Mouse (Mus musculus) common myeloid progenitor, adult 5-6 weeks (primary cell): ENCODE data around the gene Arl13a. TPM values are rescaled to one million over a fixed set of nuclear protein-coding genes. Genes with fewer than 3 reads are reported as not detected.
"Not testable (repeated sequence)": the region's sequence is repeated elsewhere in the genome, so short reads cannot be mapped to it uniquely, and the experiment has no call there.

Source experiments
- ATAC-seq: replicated peaks from 2 replicates; pipeline ENCODE4 v1.8.0; 2016; ENCODE audit warnings: low read depth, mild to moderate bottlenecking, moderate TSS enrichment, inconsistent platforms; ENCODE audit not compliant: poor library complexity, severe bottlenecking
- total RNA-seq: library from RNA; stranded (forward); fragments of 200-1000, 187-1606 nt; gene quantifications from 2 replicates; pipeline ENCODE4 v1.2.3, GENCODE M21; 2017

Arl13a gene
- not detected in 2 replicates for total RNA-seq

DNA sequence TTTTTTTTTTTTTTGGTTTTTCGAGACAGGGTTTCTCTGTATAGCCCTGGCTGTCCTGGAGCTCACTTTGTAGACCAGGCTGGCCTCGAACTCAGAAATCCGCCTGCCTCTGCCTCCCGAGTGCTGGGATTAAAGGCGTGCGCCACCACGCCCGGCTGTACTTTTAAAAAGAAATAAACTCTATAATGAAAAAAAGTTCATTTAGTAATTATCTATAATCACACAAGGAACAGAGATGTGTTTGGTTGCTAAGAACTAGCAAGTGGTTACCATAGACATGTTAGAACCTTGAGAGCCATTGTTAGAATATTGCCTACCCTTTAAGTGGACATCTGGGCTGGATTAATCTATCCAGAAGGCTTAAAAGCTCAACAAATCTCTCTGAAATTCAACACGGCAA lies at the start of gene Arl13a:
Arl13a (plus strand) TSS at position 301 of the 400 bp plus-strand sequence.
- ATAC-seq: not testable (repeated sequence)

DNA sequence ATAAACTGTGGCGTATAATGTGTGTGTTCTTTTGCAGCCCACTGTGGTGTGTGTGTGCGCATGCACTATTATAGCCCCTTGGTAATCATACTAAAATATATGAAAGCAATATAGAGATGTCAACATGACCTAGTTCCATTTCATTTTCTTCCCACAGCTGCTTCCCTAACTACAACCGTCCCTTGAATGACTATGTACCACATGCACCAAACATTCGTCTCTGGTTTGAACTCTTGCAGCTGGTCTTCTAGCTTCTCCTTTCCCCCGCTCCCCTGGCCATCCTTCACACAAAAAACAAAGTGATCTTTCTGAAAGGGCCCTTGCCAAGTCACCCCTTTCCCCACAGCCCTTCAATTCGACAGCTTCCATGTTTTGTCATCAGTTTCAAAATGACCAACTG lies 47.3 kb upstream of the Arl13a start:
- ATAC-seq: no peak

DNA sequence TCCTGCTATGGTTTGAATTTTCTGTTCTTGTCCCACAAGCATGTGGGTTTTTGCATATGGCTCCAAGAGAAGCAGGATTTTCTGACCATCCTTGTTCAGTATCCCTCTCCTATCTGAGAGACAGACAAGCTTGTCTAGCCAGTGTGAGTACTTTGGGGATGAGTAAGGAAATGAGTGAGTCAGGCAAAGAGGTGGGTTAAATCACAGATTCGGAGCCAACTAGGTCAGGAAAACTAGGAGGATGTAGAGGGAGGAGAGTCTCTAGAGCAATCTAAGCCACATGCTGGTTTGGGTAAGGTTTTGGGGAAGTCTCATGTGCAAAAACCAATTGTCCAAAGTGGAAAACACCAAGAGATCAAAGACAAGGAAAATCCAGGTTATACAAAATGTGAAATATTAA lies 45.8 kb upstream of the Arl13a start:
- ATAC-seq: no peak

DNA sequence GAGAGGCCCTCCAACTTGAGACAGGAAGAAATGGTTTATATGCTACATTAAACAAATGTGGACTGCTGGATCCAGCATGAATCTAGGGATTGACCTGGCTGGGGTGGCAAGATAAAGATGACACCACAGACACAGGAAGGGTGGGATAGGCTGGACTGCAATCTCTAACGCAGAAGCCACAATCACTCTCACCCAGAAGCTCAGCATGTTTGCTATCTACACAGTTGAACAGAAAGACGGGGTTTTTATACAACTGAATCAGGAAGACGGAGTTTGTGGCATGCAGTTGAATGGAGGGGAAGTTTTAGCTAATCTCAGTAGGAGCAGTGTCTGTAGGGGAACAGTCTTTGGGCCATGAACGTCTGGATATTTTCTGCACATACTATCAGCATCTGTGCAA lies 45.3 kb upstream of the Arl13a start:
- peak; percentile 80 for ATAC-seq

DNA sequence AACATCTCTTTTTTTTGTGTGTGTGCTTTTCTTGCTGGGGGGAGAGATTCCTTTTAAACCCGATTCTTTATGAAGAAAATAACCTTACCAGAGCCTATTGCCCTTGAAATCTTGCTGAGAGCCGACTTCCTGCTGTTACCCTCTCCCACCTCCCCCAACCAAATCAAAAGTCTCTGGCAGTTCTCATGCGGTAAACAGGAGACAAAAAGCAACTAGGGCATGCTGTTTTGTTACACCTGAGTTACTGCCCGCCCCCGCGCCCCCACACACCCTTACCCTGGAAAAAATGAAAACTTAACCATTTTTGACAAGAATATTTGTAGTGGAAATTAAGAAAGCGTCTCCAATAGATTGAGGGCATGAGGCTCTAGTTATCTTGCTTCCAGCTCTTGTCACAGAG lies 29.1 kb upstream of the Arl13a start:
- ATAC-seq: no peak

DNA sequence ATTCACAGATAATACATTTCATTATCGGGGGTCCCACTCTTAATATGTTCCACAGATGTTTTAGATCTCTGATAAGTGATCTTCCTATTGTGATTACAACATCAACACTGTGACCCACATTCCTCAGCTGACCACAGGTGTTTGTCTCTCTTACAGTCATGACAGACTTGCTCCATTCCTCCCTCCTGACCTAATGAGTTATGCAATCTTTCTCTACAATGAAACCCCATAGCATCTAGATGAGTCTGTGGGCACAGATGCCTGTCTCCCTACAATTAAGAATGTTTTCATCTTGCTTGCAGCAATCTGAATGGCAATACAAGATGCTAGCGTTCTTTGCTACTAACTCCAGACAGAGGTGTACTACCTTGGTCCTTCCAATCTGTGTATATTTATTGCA lies 26.9 kb upstream of the Arl13a start:
- peak; percentile 64 for ATAC-seq

DNA sequence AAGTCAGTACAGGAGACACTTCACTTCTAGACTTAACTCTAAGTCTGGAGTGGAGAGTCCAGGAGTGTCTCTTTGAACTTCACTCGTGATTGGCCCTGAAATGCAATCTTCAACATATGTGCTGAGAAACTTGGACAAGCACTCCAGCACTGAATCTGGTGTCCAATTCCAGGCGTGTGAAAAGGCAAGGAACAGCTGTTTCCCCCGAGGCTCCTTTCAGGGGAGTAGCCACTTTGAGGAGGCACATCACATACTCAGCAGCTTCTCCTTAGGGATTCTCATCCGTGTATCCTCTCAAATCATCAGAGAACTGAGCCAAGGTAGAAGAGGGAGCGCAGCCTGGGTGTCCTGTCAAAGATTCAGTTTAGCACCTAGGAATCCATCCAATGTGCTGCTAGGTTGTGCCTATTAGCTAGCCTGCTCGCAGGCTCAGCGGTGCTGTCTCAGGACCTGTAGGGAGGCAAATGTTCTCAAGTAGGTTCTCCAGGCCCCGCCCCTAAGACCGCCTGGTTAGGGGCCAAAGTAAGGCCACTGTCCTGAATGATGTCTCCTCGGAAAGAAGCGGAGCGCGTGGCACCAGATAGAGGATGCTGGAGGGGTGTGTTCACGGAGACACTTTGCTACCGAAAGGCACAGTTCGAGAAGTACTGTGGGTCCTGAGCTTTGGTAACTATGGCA lies 25.1 kb upstream of the Arl13a start, which contains the start of gene Xkrx:
Xkrx (minus strand) TSS at position 34 of the 678 bp plus-strand sequence.
- ATAC-seq: 0 out of 2 replicates have a peak, but pooled peaks have one; percentile 23

DNA sequence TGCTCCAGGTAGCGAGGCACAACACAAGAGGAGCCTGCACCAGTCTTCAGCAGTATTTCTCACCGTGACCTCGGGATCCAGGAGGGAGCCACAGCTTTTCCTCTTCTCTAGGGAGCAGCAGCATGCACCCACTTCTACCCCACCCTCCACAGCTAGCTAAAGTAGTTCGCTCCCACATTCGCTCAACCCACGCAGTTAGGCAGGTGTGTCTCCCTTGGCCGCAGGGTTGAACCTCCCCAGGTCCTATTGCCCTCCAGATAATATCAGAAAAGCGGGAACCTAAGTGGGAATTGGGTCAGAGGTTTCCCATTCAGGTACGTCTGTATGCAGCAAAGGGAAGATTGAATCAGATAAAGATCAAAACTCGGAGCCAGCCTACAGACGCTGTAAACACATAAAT lies 24.5 kb upstream of the Arl13a start:
- no peak for ATAC-seq

DNA sequence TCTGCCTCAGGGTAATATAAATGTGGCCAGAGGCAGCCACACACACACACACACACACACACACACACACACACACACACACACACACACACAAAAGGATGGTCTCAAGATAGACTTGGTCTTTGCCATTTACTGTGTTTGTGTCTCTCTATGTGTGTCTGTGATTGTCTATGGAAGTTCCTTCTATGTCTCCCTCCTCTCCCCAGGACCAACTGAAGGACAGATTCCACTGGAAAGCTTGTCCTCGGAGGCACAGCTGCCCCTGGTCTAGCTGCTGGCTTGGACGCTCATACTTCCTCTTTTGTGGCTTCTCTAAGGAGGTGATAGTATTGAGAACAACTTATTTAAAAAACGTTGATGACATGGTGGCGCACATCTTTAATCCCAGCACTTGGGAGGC lies 23.8 kb upstream of the Arl13a start:
- ATAC-seq: peak; percentile 84

DNA sequence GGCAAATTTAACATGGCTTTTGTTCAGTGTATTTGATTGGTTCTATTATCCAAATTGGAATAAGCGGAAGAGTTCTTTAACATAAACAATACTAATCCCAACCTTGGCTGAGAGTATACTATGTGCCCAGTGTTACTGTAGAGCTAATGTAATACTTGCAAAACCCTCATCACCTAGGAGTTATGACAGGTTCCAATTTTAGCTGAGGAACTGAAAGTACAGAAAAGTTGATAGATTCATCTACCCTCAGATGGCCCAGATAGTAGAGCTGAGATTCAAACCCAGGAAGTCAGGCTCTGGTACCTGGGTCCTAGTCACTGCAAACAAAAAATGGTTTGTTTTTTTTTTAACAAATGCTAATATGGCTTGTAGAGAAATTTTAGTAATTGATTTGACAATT lies 16.7 kb upstream of the Arl13a start:
- 0 out of 2 replicates have a peak, but pooled peaks have one; percentile 29 for ATAC-seq

DNA sequence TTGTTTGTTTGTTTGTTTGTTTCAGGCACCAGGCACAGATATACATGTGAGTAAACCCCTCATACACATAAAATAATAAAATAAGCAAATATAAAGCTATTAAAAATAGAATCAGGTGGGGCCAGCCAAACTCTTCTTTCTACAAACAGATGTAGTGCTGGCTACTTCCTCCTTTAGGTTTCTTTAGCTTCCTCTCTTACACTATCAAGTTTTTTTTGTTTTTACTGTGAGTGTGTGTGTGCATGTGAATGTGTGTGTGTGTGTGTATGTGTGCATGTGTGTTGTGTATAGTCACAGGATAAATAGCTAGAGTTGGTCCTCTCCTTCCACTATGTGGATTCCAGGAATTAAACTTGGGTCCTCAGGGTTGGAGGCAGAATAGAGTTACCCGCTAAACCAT lies 12.6 kb upstream of the Arl13a start:
- ATAC-seq: no peak

DNA sequence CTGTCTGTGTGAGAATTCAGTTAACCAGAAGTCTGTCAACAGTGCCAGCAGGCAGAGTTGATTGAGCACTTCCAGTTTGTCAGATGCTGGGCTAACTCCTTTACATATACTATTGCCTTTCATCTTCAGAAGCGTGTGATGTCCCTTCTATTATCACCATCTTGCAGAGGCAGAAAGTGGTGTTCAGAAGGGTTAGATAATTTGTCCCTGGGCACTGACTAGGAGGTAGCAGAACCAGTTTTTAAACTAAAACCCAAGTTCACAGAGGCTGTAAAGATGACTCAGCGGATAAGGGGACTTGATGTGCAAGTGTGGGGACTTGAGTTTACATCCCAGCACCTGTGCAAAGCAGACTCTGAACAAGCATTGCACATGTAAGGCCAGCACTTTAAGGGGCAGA lies 21.2 kb downstream of the Arl13a start:
- ATAC-seq: 0 out of 2 replicates have a peak, but pooled peaks have one; percentile 32

DNA sequence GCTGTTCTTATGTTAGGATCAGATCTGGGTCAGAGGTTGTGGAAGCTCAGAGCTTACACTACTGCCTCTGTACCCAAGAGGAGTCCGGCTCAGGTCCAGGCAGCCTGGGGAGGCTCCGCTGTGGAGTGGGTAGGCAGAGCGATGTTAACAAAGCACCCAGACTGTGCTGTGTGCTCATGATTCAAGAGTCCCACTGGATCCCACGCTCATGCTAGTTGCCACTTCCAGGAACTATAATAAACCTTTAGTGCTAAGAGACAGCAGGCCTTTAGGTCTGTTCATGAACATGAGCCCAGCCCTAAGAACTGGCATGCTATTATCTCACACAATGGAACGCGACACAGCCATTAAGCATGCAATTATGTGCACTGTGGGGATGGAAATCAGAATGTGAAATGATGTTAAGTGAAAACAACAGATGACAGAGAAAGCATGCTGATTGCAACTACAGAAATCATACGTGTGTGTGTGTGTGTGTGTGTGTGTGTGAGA lies 23.9 kb downstream of the Arl13a start:
- ATAC-seq: no peak

DNA sequence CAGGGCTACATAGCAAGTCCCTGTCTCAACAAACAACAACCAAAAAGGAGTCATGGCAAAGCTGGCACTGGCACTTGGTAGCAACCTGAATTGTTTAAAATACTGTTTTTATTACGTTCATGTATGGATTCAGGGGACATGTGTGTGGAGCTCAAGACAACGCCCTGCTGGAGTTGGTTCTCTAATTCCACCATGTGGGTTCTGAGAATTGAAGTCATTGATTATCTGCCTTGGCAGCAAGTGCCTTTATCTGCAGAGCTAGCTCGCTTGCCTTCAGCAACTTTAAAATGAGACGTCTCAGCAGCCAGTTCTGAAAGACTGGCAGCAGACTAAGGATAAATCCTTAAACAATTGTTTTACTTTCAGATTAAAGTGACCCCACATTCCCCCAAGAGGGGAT lies 30.9 kb downstream of the Arl13a start:
- ATAC-seq: no peak

DNA sequence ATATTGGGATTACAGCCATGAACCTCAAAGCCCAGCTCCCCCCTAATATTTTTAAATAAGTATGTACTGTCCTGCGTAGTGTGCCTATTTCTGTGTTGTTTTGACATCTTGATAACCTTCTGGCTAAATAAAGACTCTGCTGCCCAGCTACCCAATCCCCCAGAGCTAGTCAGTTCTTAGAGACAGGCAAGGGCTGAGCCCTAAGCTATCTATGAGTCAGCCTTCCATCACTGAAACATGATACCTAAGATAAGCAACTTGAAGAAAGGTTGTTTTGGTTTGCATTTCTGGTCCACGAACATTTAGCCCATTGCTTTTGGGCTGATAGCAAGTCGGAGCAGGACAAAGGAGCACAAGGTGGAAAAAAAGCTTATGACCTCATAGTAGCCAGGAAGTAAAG lies 33.3 kb downstream of the Arl13a start:
- ATAC-seq: no peak

DNA sequence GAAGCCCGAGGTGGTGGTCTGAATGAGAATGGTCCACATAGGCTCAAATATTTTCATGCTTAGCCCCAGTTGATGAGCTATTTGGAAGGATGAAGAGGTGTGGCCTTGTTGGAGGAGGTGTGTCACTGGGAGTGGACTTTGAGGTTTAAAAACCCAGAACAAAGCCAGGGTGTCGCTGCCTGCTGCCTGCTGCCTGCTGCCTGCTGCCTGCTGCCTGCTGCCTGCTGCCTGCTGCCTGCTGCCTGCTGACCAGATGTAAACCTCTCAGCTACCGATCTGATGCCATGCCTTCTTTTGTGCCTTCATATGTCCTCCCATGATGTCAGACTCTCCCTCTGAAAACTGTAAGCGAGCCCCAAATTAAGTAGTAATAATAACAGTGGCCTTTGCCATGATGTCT lies 34.6 kb downstream of the Arl13a start, which contains the start of gene Nox1:
Nox1 (minus strand) TSS at position 101 of the 400 bp plus-strand sequence.
- no peak for ATAC-seq

DNA sequence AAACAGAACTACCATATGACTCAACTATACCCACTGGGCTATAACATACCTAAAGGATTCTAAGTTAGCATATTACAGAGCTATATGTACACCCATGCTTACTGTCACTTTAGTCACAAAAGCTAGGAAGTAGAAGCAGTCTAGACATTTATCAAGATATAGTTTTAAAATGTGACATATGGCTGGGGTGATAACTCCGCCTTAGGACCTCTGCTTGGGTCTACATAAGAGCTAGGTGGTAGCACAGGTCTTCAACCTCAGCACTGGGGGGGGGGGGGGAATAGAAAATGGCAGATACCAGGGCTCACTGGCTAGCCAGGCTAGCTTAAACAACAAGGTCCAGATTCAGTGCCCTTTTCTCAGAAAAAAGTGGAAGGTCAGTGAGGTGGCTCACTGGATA lies 45.7 kb downstream of the Arl13a start:
- no peak for ATAC-seq

DNA sequence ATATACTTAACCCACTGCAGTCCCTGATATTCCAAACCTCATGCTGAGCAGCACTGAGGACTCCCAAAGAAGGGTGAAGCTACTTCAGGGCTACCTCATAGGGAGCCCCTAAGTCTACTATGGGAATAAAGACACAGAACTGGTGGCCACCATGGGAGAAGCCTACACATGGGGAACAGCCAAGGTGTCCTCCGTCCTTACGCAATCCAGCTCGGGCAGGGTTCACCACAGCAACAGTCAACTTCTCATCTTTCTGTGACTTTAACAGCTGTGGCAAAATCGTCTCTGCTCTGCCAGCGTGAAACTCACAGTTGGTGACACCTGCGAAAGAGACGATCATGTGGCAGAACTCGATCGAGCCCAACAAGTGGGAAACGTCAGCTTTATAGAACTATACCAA lies 51.0 kb downstream of the Arl13a start:
- ATAC-seq: no peak

DNA sequence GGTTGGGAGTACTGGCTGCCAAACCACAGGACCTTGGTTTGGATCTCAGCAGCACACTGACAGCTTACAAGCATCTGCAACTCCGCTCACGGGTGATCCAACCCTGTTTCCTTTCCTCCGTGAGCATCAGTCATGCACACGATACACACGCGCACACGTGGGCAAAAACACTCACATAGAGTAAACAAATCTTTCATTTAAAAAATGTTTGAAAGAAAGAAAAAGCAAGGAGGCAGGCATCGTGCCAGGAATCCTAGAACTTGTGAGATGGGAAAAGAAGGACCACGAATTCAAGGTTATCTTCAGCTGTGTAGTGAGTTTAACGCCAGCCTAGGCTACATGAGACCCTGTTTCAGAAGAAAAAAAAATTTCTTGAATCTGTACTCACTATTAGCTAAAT lies 58.6 kb downstream of the Arl13a start:
- ATAC-seq: no peak

DNA sequence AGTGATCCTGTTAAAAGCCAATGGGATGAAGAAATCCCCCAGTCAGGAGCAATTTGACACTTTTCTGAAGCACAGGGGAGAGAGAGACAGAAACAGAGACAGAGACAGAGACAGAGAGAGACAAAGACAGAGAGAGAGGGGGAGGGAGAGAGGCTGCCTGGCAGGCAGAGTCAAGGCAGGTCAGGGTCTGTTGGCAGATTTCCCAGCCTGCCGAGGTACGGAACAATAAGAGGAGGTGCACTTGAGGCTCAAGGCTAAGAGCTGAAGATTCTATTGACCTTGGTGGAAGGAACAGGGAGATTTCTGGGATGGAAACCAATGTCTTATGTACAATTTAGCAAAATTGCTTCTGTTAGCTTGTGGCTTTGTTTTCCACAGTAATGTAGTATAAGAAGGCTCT lies 60.9 kb downstream of the Arl13a start:
- no peak for ATAC-seq
